Mouse (Mus musculus): Measurements from ENCODE around the gene Atp7b. TPM values are rescaled to one million over a fixed set of nuclear protein-coding genes. Genes with fewer than 3 reads are reported as not detected.
A peak's percentile ranks its signal among the peaks of the same experiment; 100 is the strongest.

The Atp7b gene
- total RNA-seq (2021) = 1 to 10 TPM; 2.3 to 2.5 TPM

DNA sequence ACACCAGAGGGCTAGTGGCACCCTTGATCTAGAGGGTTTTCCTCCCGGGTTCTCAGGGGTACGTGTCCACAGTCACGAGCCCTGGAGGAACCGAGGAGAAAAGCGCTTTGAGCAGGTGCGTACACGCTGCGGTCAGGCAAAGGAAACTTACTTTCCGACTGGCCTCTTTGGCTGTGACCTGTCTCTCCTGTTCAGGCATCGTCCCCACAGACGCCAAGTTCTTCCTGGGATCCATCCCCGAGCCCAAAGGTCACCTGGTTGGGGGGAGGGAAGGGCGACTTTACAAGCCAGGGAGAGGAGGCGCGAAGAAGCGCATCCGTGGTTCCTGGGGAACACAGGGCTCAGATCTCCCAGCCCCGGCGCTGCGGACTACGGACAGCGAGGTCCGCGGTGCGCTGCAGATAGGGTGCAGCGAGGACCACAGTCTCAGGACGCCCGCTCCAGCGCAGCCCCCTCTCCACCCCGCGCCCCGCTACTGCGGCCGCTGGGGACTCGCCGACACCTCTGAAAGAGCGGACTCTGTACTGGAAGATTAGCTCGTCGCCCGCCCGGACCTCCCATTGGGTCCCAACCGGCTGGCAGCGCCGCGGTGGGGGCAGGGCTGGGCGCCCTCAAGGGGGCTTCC, at the start of gene Atp7b:
Gene Atp7b, minus strand, starts transcription at position 485 of the 625 bp plus-strand sequence.
- DNase-seq (ENCODE audit: extremely low spot score in 1 of 2, low spot score in 1 of 2) = no peak

DNA sequence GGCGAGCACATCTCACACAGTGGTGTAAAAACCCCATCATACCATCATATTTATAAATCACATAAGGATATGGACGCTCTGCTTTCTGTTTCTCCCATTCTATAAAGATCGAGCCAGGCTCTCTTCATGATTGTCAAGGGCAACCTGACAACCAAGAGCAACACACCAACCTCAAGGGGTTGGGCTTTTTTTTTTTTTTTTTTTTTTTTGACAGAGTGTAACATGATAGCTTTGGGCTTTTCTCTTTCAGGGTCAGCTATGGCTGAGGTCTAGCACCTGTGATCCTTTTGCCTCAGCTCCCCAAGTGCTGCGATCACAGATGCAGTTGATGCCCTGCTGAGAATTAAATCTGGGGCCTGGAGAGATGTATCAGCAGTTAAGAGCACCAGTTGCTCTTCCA, 46.9 kb upstream of the Atp7b start:
- no peak for DNase-seq (ENCODE audit: extremely low spot score in 1 of 2, low spot score in 1 of 2)

DNA sequence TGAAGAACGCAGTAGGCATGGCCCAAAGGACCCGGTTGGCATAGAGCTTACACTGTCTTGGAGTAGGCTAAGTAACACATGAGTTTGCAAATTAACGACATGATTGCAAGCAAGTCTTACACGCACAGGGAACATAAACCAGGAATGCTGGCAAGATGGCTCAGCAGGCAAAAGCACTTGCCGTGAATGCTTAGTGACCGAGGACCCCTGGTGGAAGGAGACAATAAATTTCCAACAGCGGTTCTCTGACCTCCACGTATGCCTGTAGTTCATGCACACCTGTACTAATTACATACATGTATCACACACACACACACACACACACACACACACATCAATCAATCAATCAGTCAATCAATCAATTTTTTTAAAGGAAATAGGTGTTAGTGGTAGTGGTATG, 31.5 kb upstream of the Atp7b start:
- no peak for DNase-seq (ENCODE audit: extremely low spot score in 1 of 2, low spot score in 1 of 2)

DNA sequence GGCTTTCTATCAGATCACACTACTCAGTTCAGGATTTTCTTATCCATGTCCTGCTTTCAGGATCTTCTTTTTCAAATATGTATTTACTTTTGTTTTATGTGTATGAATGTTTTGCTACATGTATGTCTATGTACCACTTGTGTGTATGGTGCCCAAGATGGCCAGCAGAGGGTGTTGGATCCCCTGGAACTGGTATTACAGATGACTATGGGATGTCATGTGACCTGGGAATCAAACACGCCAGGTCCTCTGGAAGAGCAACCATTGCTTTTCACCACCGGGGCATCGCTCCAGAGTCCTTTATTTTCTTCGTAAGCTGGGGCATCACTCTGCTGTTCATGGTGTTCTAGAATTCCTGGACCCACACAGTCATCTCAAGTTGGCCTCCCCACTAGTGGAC, 29.1 kb upstream of the Atp7b start:
- no peak for DNase-seq (ENCODE audit: extremely low spot score in 1 of 2, low spot score in 1 of 2)

DNA sequence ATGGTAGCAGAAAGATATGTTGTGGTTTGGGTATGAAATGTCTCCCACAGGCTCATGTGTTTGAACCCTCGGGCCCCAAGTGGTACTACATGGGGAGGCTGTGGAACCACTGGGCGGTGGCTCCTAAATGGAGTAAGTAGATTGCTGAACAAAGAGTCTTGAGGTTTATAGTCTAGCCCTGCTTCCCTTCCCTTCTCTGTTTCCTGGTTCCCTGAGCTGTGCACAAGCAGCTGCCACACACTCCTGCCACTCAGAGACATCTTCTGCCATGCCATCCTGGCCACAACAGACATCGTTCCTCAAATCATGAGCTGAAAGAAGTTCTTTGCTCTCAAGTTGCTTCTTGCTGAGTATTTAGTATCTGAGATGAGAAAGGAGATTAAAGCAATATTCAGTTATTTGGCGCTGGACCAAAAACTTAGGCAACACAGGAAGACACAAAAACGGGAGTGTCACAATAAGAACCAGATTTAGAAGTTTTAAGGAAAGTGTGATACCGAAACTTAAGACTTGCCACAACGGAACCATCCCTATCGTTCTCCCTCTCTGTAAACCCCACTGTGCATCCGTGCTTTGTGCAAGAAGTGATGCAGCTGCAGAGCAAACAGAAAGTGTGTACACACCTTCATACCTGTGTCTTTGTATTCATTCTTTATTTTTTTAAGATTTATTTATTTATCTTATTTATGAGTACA, 19.4 kb upstream of the Atp7b start:
- no peak for DNase-seq (ENCODE audit: extremely low spot score in 1 of 2, low spot score in 1 of 2)

DNA sequence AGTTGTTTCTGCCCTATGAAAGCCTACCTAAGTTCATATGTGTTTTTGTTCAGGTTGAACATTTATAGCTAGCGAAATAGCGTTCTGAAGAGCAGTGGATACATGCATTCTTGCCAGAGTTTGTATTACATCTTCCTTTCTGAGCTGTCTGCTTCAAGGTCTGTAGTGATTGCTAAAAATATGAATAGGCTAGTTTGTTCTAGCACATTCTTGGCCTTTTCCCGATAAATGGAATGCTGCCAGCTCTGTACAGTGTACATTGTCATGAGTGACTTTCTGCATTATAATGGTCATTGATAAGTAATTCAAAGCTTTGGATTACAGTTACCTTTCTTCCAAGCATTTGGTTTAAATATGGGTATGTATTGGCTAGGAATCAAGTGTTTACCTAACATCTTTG, 1.0 kb upstream of the Atp7b start:
- DNase-seq (ENCODE audit: extremely low spot score in 1 of 2, low spot score in 1 of 2) = no peak

DNA sequence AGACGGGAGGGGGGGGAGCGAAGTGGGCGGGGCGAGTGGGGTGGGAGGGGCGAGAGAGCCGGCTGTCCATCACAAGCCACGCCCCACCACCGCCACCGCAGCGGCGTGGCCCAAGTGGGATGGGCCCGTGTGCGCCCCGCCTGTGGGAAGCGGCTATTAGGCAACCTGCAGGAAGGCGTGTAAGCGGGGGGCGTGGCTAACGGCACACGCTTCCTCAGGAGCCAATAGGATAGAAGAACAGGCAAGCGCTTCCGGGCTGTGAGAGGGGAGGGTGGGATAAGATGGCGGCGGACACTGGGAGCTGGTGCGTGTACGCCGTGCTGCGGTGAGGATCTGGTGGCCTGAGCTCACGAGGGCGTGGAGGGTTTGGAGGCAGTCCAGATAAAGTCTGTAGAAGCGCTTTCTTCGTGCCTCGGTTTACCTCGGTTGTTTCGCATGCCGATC, 363 bp upstream of the Atp7b start, which contains the start of gene Alg11:
Gene Alg11, plus strand, starts transcription at position 276 of the 444 bp plus-strand sequence.
- DNase-seq (ENCODE audit: extremely low spot score in 1 of 2, low spot score in 1 of 2) = peak; percentile 85

DNA sequence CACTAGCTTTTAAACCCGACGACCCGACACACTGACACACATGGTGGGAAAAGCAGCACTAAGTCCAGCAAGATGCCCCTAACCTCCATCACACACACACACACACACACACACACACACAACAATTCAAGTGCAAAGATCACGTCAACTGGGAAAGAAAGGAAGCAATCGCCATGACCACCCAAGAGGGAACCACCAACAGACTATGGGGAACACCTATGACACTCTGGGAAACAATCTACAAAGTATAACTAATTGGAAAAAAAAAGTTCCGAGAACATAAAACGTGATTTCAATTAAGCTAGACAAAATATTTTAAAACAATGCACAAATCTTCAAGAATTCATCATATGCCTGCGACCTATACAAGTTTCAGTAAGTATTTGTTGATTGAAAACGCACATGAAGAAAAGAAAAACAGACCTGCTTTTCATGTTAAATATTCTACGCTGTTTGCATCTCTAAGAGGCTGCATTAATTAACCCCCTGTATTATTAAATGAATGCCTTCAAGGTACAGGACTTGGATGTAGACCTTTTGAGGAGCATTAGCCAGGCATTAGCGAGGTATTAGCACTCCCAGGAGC, 859 bp downstream of the Atp7b start:
- no peak for DNase-seq (ENCODE audit: extremely low spot score in 1 of 2, low spot score in 1 of 2)

DNA sequence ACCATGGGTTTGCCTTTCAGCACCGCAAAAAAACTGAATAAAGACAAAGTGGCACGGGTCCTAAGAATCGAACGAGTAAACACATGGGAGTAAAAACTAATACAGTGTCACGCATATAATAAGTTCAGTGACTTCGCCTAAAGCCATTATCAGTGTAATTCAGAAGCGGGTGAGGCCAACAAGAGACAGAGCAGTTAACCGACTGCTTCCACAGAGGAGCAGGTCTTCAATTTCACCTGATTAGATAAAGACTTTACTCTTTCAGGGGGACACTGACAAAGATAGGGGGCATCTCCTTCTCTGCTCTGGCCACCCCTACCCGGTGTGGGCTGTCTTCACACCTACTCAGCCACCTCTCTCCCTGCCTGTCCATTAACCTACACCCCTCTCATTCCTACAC, 1.7 kb downstream of the Atp7b start:
- DNase-seq (ENCODE audit: extremely low spot score in 1 of 2, low spot score in 1 of 2) = no peak

DNA sequence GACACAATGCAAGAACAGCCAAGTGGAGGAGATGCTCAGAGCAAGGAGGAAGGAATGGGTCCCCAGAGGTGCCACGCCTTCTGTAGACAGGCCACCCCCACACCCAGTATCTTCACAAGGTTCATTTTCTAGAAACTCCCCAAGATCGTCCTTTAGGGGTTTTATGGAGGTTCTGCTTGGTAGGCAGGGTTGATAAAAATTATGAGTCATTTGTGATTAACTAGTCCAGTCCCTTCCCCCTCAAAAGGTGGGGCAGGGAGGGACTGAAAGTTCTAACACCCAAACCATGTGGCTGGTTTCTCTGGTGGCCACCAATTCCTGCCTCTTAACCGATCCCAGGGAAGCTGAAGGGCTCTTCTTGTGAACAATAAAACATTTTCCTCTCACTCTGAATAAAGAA, 3.3 kb downstream of the Atp7b start:
- DNase-seq (ENCODE audit: extremely low spot score in 1 of 2, low spot score in 1 of 2) = no peak

DNA sequence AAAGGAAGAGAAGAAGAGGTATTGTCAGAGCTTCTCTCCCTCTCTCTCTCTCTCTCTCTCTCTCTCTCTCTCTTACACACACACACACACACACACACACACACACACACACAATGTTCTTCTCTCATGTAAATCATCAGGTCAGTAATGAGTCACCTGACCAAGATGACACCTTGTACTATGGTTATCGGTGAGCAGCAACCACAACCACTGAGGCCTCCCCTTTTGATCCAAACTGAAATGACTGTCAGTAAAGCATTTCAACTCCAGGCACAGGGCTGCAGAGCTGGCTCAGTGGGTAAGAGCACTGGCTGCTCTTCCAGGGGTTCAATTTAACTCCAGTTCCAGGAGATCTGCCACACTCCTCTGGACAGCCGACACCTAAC, 4.6 kb downstream of the Atp7b start:
- DNase-seq (ENCODE audit: extremely low spot score in 1 of 2, low spot score in 1 of 2) = no peak

DNA sequence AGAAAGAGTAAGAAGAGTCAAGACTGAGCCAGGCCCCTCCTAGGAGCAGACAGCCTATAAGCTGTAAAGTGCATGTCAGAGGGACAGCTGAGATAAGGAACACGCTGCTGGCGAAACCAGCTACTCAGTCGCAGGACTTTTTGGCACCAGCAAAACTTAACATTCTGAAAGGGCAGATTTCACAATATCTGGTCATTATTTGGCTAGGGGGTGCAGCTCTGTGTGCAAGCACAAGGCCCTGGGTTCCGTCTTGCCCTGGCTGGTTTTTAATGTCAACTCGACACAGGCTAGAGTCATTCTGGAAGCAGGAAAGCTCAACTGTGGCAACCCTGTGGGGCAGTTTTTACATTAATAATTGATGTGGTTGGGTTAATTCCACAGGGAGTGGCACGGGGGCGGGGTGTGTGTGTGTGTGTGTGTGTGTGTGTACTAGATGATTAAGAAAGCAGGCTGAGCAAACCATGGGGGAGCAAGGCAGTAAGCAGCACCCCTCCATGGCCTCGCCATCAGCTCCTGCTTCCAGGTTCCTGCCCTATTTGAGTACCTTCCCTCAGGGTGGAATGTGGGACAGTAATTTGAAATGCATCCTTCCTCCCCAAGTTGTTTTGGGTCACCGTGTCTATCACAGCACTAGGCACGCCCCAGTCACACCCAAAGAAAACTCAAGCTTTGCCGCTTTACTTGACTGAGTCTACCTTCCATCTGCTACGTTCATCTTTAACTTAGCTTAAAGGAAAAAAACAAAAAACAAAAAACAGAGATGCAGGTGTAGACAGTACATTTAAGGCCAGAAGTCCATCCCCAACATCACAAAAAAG, 5.2 kb downstream of the Atp7b start:
- DNase-seq (ENCODE audit: extremely low spot score in 1 of 2, low spot score in 1 of 2) = no peak

DNA sequence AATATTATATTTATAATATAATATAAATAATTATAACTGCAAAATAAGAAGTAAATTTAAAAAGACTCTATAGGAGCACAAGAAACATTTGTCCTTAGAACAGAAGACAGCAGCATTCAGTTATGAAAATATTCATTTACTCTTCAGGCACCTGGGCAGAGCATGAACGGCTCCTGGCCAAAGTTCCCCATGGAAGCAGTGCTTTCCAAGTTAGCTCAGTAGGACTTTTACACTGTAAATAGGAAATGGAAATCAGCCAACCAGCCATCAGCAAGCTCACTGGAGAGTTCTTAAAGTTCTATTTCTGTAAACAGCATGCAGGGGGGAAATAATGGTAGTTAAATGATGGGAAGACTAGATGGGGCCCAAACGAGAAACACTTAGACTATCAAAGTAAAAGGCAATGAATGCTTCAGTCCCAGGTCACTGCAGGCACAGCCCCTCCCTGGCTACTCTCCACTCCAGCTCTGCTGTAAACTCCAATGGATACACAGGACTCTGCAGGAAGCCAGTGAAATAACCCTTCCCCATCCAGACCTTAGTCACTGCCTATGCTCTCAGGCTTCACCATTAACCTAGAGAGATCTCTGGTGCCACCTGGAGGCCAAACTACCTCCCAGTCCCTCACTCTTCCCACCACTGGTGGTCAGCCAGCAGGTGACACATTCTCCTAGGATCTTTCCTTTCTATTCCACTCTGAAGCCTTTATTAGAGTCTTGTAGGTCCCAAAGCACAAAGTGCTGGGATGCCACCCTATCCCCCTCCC, 12.2 kb downstream of the Atp7b start:
- DNase-seq (ENCODE audit: extremely low spot score in 1 of 2, low spot score in 1 of 2) = peak in 1 of 2 experiments; percentile 48

DNA sequence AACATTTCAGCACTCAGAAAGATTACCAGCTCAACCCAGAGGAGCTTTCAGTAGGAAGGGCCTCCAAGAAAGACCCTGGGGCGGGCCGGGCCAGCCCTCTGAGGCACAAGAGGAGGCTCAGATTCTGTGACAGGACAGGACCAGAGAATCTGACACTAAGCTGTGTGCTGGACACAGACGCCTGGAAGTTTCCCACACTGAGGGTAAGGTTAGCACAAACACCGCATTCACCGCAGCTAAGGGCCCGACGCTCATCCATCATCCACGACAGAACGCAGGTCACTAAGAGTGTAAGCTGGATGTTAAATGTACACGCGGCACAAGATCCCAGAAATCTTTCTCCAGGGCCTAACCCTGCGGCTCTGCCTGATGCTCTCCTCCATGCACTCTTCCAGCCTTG, 16.4 kb downstream of the Atp7b start:
- no peak for DNase-seq (ENCODE audit: extremely low spot score in 1 of 2, low spot score in 1 of 2)

DNA sequence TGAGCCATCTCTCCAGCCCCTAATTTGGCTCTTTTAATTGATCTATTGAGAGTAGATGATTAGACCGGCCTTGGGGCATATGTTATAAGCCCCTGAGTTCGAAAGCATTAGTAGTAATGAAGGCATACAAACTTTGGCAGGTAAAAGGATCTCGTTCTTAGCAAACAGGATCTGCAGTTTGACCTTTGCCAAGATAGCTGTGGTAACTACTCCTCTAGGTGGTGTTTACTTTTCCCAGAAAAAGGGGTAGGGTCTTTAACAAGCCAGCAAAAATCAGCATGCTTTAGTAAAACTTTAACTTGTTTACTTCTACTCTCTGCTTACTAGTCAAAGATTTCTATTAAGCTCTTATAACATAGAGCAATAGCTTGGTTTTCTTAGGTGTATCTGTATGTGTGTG, 17.6 kb downstream of the Atp7b start:
- no peak for DNase-seq (ENCODE audit: extremely low spot score in 1 of 2, low spot score in 1 of 2)

DNA sequence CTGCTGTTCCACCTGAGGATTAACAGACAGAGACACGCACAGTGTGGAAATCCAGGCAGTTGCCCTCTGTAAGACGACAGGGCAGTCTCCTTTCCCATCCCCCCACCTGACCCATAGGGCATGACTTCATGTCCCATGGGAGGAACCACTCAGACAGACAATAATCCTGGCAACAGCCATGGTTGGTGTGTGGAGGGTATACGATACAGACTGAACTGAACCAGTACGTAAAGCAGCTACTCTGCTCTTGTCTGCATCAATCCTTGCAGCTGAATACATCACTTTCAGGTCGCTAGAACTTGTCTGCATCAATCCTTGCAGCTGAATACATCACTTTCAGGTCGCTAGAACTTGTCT, 20.0 kb downstream of the Atp7b start:
- no peak for DNase-seq (ENCODE audit: extremely low spot score in 1 of 2, low spot score in 1 of 2)

DNA sequence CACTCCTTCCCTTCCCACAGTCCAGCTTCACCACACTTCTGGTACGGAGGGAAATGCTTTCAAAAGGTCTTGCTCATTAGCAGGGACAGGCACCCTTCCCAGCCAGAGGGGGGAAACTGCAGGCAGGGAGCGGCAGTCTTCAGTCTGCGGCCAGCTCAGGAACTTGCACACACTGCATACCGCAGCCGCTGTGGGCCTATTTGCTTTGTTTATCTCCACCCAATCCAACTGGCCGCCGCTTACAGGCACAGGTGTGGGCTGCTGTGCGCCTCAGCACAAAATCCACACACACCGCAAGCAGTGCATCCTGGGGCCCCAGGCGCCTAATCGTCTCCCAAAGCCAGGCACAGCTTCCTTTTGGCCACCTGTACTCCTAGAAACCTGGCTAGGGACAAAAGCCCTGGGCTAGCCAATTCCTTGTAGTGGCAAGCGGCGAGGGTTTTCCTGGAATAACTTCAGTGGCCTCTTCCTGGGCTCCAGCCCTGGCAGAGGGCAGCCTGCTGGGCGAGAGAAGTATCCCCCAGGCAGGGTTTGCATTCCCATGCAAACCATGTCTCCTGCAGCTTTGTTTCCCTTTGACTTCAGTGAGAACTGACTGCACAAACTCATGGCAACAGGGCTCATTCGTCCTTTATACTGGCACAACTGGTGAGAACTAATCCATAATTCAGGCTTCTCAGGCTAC, 20.5 kb downstream of the Atp7b start:
- DNase-seq (ENCODE audit: extremely low spot score in 1 of 2, low spot score in 1 of 2) = no peak

DNA sequence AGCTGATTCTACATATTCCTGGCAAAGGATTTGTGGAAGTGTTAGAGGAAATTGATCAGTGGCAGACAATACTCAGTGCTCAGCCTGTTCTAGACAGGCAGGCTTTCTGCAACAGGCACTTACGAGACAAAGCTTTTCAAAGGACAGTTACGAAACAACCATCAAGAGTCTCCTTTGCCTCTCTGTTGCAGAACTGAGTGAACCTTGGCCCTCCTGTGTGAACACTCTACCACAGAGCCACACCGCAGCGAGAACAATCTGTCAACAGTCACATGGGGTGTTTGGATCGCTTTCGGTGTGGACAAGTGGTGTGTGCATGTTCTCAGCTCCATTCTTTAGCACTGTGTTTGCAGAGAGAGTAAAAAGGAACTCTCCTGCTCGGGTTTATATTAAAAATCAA, 23.1 kb downstream of the Atp7b start:
- no peak for DNase-seq (ENCODE audit: extremely low spot score in 1 of 2, low spot score in 1 of 2)

DNA sequence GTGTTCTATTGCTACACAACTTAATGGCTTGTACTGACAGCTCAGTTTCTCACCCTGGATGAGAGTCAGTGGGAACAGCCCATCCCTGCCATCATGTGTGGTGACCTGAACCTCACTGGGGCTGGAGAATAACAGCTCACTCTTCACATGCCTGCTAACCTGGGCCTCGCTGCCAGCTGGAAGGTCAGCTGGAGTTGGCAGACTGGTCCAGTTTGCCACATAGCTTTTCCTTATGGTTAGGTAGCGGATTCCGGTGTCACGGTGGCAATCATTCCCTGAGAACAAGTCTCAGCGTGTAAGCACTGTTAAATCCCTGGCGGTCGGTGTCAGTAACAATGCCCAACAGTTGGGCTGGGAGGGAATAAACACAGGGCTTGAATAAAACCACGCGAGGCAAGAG, 24.0 kb downstream of the Atp7b start:
- DNase-seq (ENCODE audit: extremely low spot score in 1 of 2, low spot score in 1 of 2) = no peak

DNA sequence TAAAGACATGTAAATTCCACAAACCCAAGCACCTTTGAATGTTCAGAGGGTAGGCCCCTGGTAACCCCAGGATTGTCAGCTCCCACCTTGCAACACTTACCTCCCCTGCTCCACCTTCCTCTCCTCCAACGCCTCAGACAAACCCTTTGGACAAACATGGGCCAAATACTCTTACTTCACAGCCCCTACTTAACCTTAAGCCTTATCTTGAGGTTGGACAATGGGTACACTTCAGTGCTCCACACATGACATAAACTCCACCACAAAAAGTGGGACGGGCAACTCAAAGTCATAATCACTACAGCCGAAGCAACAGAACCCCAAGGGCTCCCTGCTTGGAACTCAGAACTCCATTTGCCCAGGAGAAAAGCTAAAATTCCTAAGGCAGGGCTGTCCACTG, 29.1 kb downstream of the Atp7b start:
- no peak for DNase-seq (ENCODE audit: extremely low spot score in 1 of 2, low spot score in 1 of 2)

All from layer of hippocampus, postnatal 25 days (tissue).